Mouse (Mus musculus): Measurements from ENCODE around the gene Rnf130.

DNA sequence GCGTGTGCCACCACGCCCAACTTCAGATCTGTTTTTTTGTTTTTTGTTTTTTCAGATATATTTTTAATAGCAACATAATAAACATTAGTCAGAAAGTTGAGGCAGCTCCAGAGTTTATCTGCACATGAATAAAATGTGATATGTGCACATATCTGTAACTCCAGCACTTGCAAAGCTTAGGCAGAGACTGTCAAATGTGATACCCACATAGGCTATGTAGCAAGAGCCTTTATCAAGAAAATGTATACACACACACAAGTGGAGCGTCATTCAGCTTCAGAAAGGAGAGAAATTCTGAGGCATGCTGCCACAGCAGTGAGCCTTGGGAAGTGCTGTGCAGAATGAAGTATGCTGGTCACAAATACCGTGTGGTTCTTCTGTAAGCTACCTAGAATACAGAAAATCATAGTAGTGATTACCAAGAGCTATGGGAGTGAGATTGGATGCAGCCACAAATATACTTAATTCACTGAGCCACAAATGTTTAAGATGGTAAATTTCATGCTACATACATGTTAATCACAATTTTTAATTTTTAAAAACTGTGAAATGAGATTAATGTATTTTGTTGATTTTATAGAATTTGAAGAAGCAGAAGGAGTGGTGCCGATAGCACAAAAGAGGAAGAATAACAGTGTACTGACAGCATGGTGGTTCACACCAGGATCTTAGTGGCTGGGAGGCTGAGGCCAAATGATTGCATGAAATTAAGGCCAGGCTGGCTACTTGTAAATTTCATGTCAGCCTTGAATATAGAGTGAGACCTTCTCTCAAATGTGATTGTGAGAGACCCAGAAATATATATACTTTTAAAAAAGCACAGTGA is 56.4 kb downstream of the Rnf130 start:
- no peak for TF ChIP-seq MAFK (IDR thresholded peaks at IDR 0.05; ENCODE audit: insufficient replicate concordance, low read length)
- no peak for TF ChIP-seq POLR2A (IDR thresholded peaks at IDR 0.05; ENCODE audit: low read depth, low read length)
- TF ChIP-seq CTCF (conservative IDR thresholded peaks at IDR 0.05 in 1 of 2, IDR thresholded peaks at IDR 0.05 in 1 of 2; ENCODE audit: low read depth in 2 of 2, low read length in 2 of 2): no peak
- no peak for TF ChIP-seq EP300 (IDR thresholded peaks at IDR 0.05; ENCODE audit: low read length)
- no peak for TF ChIP-seq HCFC1 (IDR thresholded peaks at IDR 0.05; ENCODE audit: low read depth, low read length)
- no peak for TF ChIP-seq CHD2 (IDR thresholded peaks at IDR 0.05; ENCODE audit: low read length)
- no peak for TF ChIP-seq RCOR1 (conservative IDR thresholded peaks at IDR 0.05; ENCODE audit: low read depth, low read length)
- TF ChIP-seq MAZ (IDR thresholded peaks at IDR 0.05; ENCODE audit: low read depth, low read length): no peak
- no peak for TF ChIP-seq IRF4 (IDR thresholded peaks at IDR 0.05; ENCODE audit: low read depth, low read length)
- TF ChIP-seq ZNF384 (IDR thresholded peaks at IDR 0.05; ENCODE audit: low read depth, low read length): no peak
- TF ChIP-seq ELF1 (IDR thresholded peaks at IDR 0.05; ENCODE audit: low read depth, low read length): no peak
